Mouse (Mus musculus): ENCODE results near the gene Lmx1b. TPM values are rescaled to one million over a fixed set of nuclear protein-coding genes. Genes with fewer than 3 reads are reported as not detected.

The Lmx1b gene
- polyA plus RNA-seq, 1 experiment from 2014 or later = 9.3 TPM

DNA sequence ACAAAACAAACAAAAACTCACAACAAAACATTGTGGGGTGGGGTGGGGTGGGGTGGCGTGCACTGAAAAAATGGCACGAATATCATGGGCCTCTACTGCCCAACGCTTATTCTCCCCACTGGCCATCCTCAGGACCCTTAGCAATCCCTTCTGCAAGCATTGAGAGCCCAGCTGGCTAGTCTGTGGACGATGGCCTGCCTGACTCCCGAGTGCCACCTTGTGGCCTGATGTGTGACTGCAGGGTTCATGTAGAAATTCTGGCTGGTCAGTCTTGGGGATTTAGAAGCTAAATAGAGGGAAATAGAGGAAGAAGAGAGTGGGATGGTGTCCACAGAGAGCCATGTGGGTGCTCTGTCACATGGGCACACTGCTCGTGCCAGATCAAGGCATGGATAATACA is 82.1 kb downstream of the Lmx1b start:
- POLR2A ChIA-PET = interaction anchor here (1.6 to 2.0 kb wide), 2 partner anchors 11 to 67 kb away, joined by 4 to 5 read pairs; no protein-coding TSS in a partner anchor
- H3K27me3 ChIP-seq = no peaks in the 10 kb centered on the region
- no peak for TF ChIP-seq CTCF (IDR thresholded peaks at IDR 0.05)
- DNase-seq (ENCODE audit: low read depth, low spot score) = no peak
- no peak for ATAC-seq
- CTCF ChIA-PET = interaction anchor here (0.7 to 3.1 kb wide), 11 partner anchors 10 to 91 kb away, joined by 3 to 22 read pairs (median 6); partner anchors contain the start of gene Lmx1b
- in situ Hi-C loops (cut with MboI; ENCODE audit: low pct_unique_long_range_greater_than_20kb) = loop anchor here (5.0 kb wide), 2 partner anchors 66 to 89 kb away; no protein-coding TSS in a partner anchor

DNA sequence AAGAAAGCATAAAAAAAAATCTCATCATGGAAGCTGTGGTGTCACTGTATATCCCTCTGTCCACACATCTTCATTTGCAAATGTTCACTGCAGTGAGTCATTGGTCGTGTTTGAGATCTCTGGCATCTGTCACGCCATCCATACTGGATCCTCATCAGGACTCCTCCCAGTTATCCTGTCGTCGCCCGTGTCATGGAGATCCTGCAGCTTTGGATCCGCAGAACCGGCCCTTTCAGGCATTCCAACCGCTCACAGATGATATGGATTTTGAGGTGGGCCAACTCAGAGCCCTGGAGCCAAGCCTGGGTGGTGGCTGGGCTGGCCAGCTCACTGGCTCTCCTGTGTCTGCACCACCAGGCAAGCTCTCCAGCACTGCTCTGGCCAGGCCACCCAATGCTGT is 84.7 kb downstream of the Lmx1b start:
- DNase-seq (ENCODE audit: low read depth, low spot score) = no peak
- ChIA-PET CTCF (interaction anchor here (1.2 to 1.6 kb wide), 3 partner anchors 12 to 68 kb away, joined by 3 to 7 read pairs (median 5); no protein-coding TSS in a partner anchor), POLR2A (interaction anchor here (0.6 kb wide), 1 partner anchor 10 kb away, joined by 3 read pairs; no protein-coding TSS in a partner anchor)
- ATAC-seq = no peak
- TF ChIP-seq CTCF (IDR thresholded peaks at IDR 0.05) = no peak
- in situ Hi-C loops (cut with MboI; ENCODE audit: low pct_unique_long_range_greater_than_20kb) = loop anchor here (5.0 kb wide), 2 partner anchors 63 to 92 kb away; no protein-coding TSS in a partner anchor
- H3K27me3 ChIP-seq = no peaks in the 10 kb centered on the region

DNA sequence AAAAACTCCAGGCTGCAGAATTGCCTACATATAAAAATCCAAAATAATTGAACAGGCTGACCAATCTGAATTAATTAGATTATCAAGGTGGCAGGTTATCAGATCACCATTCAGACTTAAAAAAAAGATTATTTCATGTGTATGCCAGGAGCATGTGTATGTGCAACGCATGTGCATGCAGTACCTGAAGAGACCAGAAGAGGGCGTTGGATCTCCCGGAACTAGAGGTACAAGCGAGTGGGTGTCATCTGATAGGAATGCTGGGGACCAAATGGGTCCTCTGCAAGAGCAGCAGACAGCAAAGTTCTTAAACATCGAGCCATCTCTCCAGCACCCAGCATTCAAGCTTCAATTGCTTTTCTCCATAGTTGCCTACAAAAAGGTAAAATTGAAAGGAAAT is 87.6 kb downstream of the Lmx1b start:
- CTCF ChIA-PET = interaction anchor here (1.2 kb wide), 1 partner anchor 15 kb away, joined by 3 read pairs; no protein-coding TSS in a partner anchor
- no peak for DNase-seq (ENCODE audit: low read depth, low spot score)
- no peak for ATAC-seq
- in situ Hi-C loops (cut with MboI; ENCODE audit: low pct_unique_long_range_greater_than_20kb) = loop anchor here (5.0 kb wide), 1 partner anchor 180 kb away; no protein-coding TSS in a partner anchor
- peak; percentile 54 for TF ChIP-seq CTCF (IDR thresholded peaks at IDR 0.05)
- POLR2A ChIA-PET = no interaction called here
- no peaks in the 10 kb centered on the region for H3K27me3 ChIP-seq

DNA sequence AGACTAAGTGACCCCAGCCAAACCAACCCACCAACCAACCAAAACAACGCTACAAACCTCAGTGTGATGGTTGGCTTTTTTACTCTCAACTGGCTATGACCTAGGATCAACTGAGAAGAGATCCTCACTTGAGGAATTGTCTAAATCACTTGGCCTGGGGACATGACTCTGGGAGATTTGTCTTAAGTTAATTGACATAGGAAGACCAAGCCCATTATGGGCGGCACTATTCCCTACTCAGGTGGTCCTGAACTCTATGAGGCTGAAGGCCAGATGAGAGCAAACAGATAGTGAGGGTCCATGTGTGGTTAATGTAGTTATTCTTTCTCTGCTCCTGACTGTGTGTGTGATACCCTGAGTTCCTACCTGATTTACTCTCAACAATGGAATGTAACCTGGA is 92.7 kb downstream of the Lmx1b start:
- CTCF ChIA-PET = interaction anchor here (1.3 to 3.7 kb wide), 3 partner anchors 11 to 36 kb away, joined by 3 to 14 read pairs (median 3); no protein-coding TSS in a partner anchor
- DNase-seq (ENCODE audit: low read depth, low spot score) = no peak
- no peak for TF ChIP-seq CTCF (IDR thresholded peaks at IDR 0.05)
- no peak for ATAC-seq
- in situ Hi-C loops (cut with MboI; ENCODE audit: low pct_unique_long_range_greater_than_20kb) = no loop called here
- POLR2A ChIA-PET = interaction anchor here (0.8 kb wide), 1 partner anchor 12 kb away, joined by 5 read pairs; no protein-coding TSS in a partner anchor
- H3K27me3 ChIP-seq = no peaks in the 10 kb centered on the region

DNA sequence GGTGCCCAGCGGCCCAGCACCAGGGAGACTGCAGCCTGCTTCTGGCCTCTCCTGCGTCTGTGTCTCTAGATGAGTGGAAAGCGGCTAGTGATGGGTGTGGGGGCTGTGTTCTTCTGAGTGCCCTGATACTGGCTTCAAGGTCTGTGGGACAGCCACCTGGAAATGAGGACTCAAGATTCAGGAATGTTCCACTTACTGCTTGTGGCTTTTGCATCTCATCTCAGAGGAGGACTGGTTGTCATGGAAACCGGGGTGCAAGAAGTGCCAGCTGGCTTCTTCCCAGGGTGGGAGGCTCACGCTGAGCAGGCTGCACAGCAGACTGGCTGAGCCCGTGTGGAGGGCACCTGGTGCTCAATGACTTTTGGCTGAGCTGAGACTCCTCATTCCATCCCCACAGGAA is 93.4 kb downstream of the Lmx1b start:
- H3K27me3 ChIP-seq = no peaks in the 10 kb centered on the region
- ChIA-PET POLR2A (interaction anchor here (0.8 kb wide), 1 partner anchor 12 kb away, joined by 5 read pairs; no protein-coding TSS in a partner anchor), CTCF (interaction anchor here (1.3 to 3.7 kb wide), 3 partner anchors 11 to 36 kb away, joined by 3 to 14 read pairs (median 3); no protein-coding TSS in a partner anchor)
- ATAC-seq (peak; percentile 80), DNase-seq (ENCODE audit: low read depth, low spot score) (peak; percentile 98)
- in situ Hi-C loops (cut with MboI; ENCODE audit: low pct_unique_long_range_greater_than_20kb) = no loop called here
- TF ChIP-seq CTCF (IDR thresholded peaks at IDR 0.05) = no peak

DNA sequence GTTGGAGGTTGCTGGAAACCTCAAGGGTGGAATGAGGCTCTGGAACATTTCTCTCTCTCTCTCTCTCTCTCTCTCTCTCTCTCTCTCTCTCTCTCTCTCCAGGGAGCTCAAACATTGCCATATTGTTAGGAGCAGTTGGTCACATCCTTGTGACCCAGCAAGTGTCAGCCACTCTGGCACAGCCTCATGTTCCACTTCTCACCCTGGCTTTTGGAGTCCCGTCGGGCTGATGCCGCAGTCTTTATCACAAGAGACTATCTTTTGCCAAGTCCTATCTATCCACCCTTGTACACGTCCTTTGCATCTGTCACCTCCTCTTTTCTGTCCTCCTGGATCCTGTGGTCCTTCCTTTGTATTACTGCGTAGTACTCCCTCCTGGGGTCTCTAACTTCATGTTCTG is 94.3 kb downstream of the Lmx1b start:
- TF ChIP-seq CTCF (IDR thresholded peaks at IDR 0.05) = no peak
- ChIA-PET CTCF (interaction anchor here (1.0 to 1.2 kb wide), 2 partner anchors 12 to 59 kb away, joined by 3 to 6 read pairs; no protein-coding TSS in a partner anchor), POLR2A (interaction anchor here (0.9 kb wide), 1 partner anchor 10 kb away, joined by 3 read pairs; no protein-coding TSS in a partner anchor)
- in situ Hi-C loops (cut with MboI; ENCODE audit: low pct_unique_long_range_greater_than_20kb) = no loop called here
- no peaks in the 10 kb centered on the region for H3K27me3 ChIP-seq
- DNase-seq (ENCODE audit: low read depth, low spot score) = no peak
- ATAC-seq = no peak

DNA sequence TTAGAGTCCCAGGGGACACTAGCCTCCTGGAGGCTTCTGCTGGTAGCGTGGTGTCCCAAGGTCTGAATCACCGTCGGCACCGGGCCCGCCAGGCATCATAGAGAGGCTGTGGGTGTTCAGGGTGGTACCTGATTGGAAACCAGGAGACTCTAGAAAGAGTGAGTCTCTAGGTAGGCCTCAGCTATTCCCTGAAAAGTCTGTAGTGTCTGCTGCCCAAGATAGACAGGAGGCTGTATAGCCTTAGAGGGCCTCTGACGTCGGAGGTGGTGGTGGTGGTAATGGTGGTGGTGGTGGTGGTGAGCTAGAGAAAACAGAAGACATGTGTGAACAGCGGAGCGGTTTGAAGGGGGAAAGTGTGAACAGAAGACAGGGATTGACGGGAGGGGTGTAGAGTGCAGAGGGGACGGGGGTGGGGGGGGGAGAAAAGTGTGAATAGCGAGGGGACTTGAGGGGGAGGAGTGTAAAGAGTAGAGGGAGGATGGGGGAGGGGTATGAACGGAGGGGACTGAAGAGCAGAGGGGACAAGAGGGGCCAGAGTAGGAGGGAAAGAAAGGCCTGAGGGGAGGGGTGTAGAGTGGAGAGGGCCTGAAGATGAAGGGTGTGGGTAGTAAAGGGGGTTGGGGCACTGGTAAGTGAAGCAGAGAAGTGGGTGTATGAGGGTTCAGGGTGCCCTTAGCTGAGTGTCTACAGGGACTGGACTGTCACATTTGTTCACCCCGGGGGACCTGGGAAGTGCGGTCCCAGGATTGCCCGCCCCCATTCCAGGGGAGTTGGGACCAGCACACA is 95.3 kb downstream of the Lmx1b start:
- no peaks in the 10 kb centered on the region for H3K27me3 ChIP-seq
- TF ChIP-seq CTCF (IDR thresholded peaks at IDR 0.05) = no peak
- ChIA-PET CTCF (interaction anchor here (1.0 kb wide), 1 partner anchor 58 kb away, joined by 3 read pairs; no protein-coding TSS in a partner anchor), POLR2A (no interaction called here)
- no peak for DNase-seq (ENCODE audit: low read depth, low spot score)
- no peak for ATAC-seq
- in situ Hi-C loops (cut with MboI; ENCODE audit: low pct_unique_long_range_greater_than_20kb) = no loop called here

DNA sequence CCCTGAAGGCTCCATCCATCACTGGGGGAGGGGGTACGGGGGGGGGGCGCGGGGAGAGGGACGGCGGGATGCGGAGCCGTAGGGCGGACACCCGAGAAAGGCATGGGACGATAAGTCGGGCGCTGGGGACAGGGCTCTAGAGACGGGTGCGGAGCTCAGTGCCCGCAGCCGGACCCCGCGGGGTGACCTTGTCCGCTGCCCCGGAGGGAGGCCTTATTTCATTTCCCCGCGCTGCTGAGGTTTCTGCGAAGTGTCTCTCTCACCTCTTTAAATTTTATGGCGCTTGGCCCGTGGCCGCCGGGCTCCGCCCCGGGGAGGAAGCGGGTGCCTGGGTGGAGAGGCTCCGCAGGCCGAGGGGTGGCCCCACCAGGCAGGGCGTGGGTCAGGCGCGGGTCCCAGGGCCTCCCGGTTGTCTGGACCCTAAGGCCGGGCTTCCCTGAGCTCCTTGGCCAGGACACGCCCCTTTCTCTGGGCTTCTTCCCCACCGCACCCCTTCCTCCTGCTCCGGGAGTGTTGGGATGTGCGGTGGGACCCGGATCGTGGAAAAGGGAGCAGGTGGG is 96.0 kb downstream of the Lmx1b start:
- no peak for TF ChIP-seq CTCF (IDR thresholded peaks at IDR 0.05)
- no peaks in the 10 kb centered on the region for H3K27me3 ChIP-seq
- ATAC-seq = no peak
- ChIA-PET CTCF (interaction anchor here (3.4 to 3.6 kb wide), 2 partner anchors 15 to 54 kb away, joined by 14 to 18 read pairs; no protein-coding TSS in a partner anchor), POLR2A (no interaction called here)
- in situ Hi-C loops (cut with MboI; ENCODE audit: low pct_unique_long_range_greater_than_20kb) = no loop called here
- no peak for DNase-seq (ENCODE audit: low read depth, low spot score)

DNA sequence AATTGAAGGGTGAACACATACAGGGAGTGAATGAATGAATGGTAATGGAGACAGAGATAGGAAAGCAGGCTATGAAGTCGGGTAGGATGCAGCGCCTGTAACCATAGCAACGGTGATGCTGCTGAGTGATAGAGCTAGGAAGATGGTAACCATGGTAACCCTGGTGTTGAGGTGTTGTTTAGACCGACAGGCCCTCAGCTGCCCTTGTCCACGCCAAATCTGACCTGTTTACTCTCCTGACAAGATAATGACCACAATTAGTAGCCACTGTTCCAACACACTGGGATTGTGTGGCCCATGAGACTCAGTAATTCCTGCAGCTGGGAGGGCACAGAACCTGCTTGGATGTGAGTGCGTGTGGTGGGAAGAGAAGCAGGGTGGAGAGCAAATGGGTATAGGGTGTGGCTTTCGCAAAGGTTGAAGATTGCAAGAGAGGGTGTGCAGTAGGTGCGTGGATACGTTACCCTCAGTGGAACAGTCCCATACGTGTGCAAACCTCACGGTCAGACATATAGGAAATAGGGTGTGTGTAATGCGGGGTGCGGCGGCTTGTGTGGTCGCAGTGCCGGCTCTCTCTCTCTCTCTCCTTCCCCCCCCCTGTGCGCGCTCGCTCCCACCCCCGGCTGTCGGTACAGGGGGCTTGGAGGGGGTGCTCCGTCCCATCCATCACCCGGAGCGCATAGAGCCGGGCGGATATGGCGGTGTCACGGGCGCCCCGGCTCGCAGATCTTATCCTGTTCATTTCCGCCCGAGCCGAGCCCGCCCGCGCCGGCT is 96.7 kb downstream of the Lmx1b start:
- ATAC-seq (no peak), DNase-seq (ENCODE audit: low read depth, low spot score) (no peak)
- no peak for TF ChIP-seq CTCF (IDR thresholded peaks at IDR 0.05)
- no peaks in the 10 kb centered on the region for H3K27me3 ChIP-seq
- ChIA-PET CTCF (interaction anchor here (0.6 to 3.6 kb wide), 6 partner anchors 12 to 92 kb away, joined by 3 to 18 read pairs (median 3); no protein-coding TSS in a partner anchor), POLR2A (interaction anchor here (0.6 kb wide), 1 partner anchor 819 kb away, joined by 11 read pairs; no protein-coding TSS in a partner anchor)
- in situ Hi-C loops (cut with MboI; ENCODE audit: low pct_unique_long_range_greater_than_20kb) = no loop called here

Measured in Patski (cell line).